Mouse (Mus musculus) heart, embryonic 12.5 days (tissue): ENCODE measurements around the gene Creb1. TPM values are rescaled to one million over a fixed set of nuclear protein-coding genes. Genes with fewer than 3 reads are reported as not detected.
A peak's percentile ranks its signal among the peaks of the same experiment; 100 is the strongest.

Source experiments
- ATAC-seq: fragments of 200-750 bp; cut with Nextera tagmentation; 2 replicates; pipeline ENCODE4 v1.8.0; 2017; ENCODE audit warnings: moderate TSS enrichment, moderate library complexity; ENCODE audit not compliant: insufficient number of reproducible peaks, low FRiP score
- H3K27ac ChIP-seq: fragments of 300-500 bp; sonication (generic); 2 replicates; pipeline ENCODE4 v1.5.1; 2016; ENCODE audit warnings: mild to moderate bottlenecking, moderate library complexity; ENCODE audit not compliant: poor library complexity, severe bottlenecking
- H3K27me3 ChIP-seq: fragments of 300-500 bp; sonication (generic); replicated peaks from 2 replicates; pipeline ENCODE4 v1.6.1; 2016; ENCODE audit warnings: mild to moderate bottlenecking, moderate library complexity
- H3K36me3 ChIP-seq: fragments of 300-500 bp; sonication (generic); 2 replicates; pipeline ENCODE4 v1.6.1; 2016; ENCODE audit warnings: mild to moderate bottlenecking, moderate library complexity
- H3K4me1 ChIP-seq: fragments of 300-500 bp; sonication (generic); replicated peaks from 2 replicates; pipeline ENCODE4 v1.6.1; 2016; ENCODE audit warnings: mild to moderate bottlenecking
- H3K4me2 ChIP-seq: fragments of 300-500 bp; sonication (generic); 2 replicates; pipeline ENCODE4 v1.6.1; 2016; ENCODE audit warnings: mild to moderate bottlenecking, moderate library complexity
- H3K4me3 ChIP-seq: fragments of 300-500 bp; sonication (generic); 2 replicates; pipeline ENCODE4 v1.5.1; 2016; ENCODE audit warnings: mild to moderate bottlenecking
- H3K9ac ChIP-seq: fragments of 300-500 bp; sonication (generic); 2 replicates; pipeline ENCODE4 v1.6.1; 2016; ENCODE audit warnings: mild to moderate bottlenecking, moderate library complexity
- H3K9me3 ChIP-seq: fragments of 300-500 bp; sonication (generic); replicated peaks from 2 replicates; pipeline ENCODE4 v1.6.1; 2016; ENCODE audit warnings: mild to moderate bottlenecking, moderate library complexity
- WGBS: fragments of 180-500 bp; shearing (Covaris S2); methylation state at CpG from one replicate; pipeline ENCODE4 v1.1.7; 2016; 5-methylcytosine and 5-hydroxymethylcytosine counted together
- polyA plus RNA-seq: library from polyadenylated mRNA; unstranded; fragments of >200 nt; fragmentation: Nextera tagmentation; extraction: Ambion mirVana; gene quantifications from 2 replicates; pipeline ENCODE4 v1.2.1, GENCODE M21; 2016

Gene Creb1
- polyA plus RNA-seq = 28.9 and 29.6 TPM in 2 replicates

DNA sequence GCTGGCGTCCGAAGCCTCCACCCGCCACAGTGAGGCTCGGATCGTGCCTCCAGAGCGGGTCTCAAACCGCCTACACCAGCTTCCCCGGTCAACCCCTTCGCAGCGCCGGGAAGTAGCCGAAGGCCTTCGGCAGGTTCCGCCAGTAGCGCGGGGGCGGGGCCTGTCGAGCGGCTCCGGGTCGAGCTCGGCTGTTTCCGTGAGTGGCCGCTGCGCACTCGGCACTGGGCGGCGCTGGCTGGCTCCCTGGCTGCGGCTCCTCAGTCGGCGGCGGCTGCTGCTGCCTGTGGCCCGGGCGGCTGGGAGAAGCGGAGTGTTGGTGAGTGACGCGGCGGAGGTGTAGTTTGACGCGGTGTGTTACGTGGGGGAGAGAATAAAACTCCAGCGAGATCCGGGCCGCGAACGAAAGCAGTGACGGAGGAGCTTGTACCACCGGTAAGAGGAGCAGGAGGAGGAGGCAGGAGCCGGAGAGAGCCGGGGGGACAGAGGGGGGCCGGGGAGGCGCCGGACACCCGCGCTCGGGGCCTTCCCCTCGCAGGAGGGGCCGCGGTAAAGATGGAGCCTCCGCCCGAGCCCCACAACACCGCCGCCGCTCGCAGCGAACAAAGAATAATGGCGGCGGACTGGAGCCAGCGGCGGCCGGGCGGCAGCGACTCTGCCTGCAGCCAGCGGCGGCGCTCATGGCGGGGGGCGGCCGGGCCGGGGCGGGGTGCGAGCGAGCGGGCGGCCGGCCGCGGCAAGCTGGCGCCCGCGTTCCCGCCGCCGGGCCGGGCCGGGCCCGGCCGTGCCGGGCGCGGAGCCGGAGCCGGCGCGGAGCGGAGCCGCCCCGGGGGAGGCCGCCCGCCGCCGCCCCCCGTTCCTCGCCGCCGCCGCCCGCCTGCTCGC, at the start of gene Creb1:
Gene Creb1, plus strand, starts transcription at position 57 of the 882 bp plus-strand sequence.
- H3K4me3 ChIP-seq = peak within 1 kb of the TSS; percentile 87
- peaks cover 20% of the 10 kb centered on the region for H3K4me1 ChIP-seq
- 4% methylated on average over 117 of the region's 119 CpGs for WGBS
- no peaks in the 10 kb centered on the region for H3K27me3 ChIP-seq
- H3K9me3 ChIP-seq = peaks cover 3% of the 10 kb centered on the region; the same call in 1 of the 2 replicates
- H3K4me2 ChIP-seq = peak within 1 kb of the TSS; percentile 92
- 0 out of 2 replicates have a peak, but pooled peaks cover 2% of the 10 kb centered on the region for H3K36me3 ChIP-seq
- peak within 1 kb of the TSS; percentile 96 for H3K9ac ChIP-seq
- ATAC-seq = peak; percentile 98
- peak within 1 kb of the TSS; percentile 100 for H3K27ac ChIP-seq

DNA sequence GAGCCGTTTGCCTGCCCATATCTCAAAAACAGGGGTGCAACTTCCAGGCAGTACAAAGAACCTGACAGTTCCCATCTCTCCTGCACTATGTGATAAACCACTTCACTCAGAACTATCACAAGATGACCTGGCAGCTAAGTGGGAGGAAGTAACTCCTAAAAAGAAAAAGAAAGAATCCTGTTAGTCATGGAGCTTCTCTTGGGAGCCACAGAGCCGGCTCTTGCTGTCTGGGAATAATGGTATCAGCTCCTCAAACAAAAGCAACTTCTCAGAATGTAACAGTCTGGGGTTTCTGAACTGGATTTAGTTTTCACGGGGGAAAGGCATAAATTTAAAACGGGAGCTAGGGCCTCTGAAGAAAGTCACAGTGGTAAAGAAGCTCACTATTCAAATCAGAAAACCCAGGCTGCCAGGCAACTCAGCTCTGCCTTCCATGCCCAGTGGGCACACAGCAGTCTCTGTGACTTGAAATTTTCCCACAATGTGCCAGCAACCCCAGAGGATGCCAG, 43.9 kb upstream of the Creb1 start:
- H3K4me2 ChIP-seq = no peak overlapping the region
- H3K9ac ChIP-seq = no peak overlapping the region
- no peak for ATAC-seq
- no peaks in the 10 kb centered on the region for H3K9me3 ChIP-seq
- H3K27ac ChIP-seq = no peak overlapping the region
- no peaks in the 10 kb centered on the region for H3K27me3 ChIP-seq
- 24% methylated on average over 4 of the region's 4 CpGs for WGBS
- H3K4me3 ChIP-seq = no peak overlapping the region
- H3K4me1 ChIP-seq = peaks cover 5% of the 10 kb centered on the region
- H3K36me3 ChIP-seq = no peaks in the 10 kb centered on the region

DNA sequence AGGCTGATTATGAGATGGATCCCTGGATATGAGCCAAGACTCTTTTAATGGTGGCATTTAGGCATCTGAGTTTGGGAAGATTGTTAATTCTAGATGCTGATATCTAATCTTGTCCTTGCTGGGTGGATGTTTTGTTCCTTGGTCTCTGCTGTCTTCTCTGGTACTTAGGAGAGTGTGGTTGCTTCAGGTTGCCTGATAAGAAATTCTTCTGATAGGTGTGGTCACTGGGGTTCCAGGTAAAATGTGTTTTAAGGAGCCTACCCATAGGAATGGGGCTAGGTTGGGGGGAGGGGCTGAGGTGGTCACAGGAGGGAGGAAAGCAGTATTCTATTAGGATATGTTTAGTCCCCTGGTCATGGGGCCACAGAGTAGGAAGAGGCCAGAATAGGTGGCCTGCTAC, 35.6 kb upstream of the Creb1 start:
- no peaks in the 10 kb centered on the region for H3K9me3 ChIP-seq
- no peak for ATAC-seq
- H3K36me3 ChIP-seq = no peaks in the 10 kb centered on the region
- H3K4me3 ChIP-seq = no peak overlapping the region
- no peaks in the 10 kb centered on the region for H3K4me1 ChIP-seq
- H3K9ac ChIP-seq = no peak overlapping the region
- no peak overlapping the region for H3K27ac ChIP-seq
- no peak overlapping the region for H3K4me2 ChIP-seq
- H3K27me3 ChIP-seq = no peaks in the 10 kb centered on the region

DNA sequence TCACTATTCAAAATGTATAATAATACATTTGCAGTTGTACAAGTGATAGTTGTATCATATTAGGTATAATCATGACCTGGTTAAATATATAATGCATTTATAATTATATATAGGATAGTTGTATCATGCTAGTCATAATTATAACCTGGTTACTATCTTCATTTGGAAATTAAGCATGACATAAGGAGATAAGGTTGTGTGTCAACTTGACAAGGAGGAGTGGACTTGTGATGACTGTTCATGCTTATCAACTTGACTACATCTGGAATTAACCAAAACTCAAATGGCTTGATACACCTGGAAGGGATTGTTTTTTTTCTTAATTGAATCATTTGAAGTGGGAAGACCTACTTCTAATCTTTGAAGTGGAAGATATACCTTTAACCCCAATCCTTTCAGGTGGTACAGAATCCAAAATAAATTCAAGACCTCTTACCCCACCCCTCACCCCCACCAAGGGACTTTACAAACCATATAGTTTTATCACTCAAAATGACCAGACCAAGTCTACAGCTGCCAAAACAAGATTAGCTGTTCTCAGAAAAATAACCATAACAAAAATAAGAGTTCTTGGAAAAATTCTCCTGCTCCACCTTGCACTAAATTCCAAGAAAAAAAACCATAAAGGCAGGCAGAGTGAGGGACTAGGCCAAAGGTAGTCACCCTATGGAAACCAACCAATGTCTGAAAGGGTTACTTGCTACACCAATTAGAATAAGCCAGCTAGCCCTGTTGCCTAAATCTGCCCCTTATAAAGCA, 30.9 kb upstream of the Creb1 start:
- Histone ChIP-seq H3K27ac (no peak overlapping the region), H3K4me3 (no peak overlapping the region), H3K4me1 (no peaks in the 10 kb centered on the region), H3K27me3 (no peaks in the 10 kb centered on the region), H3K36me3 (no peaks in the 10 kb centered on the region), H3K4me2 (no peak overlapping the region), H3K9ac (no peak overlapping the region), H3K9me3 (no peaks in the 10 kb centered on the region)
- no peak for ATAC-seq

DNA sequence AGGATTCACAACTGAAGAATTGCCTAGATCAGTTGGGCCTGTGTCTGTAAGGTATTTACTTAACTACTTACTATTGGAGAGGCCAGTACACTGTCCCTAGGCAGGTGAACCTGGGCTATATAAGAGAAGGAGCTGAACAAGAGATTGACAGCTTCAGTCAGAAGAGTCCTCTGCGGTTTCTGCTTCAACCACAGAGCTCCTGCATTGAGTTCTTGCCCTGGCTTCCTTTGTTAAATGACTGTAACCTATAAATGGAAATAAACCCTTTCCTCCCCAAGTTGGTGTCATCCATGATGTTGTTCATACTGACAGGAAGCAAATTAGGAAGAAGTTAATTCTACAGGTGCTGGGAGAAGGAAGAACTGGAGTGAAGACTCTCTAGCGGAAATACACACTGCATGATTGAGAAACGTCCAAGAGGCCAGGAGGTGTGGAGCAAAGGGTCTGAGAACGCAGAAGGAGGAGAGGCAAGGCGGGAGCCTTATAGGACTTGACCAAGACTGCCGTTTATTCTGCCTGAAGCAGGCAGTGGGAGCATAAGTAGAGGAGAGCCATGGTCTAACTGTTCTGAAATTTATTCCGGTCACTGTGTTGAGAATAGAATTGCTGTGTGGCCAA, 23.9 kb upstream of the Creb1 start:
- Histone ChIP-seq H3K9ac (no peak overlapping the region), H3K4me1 (no peaks in the 10 kb centered on the region), H3K27me3 (no peaks in the 10 kb centered on the region), H3K4me2 (no peak overlapping the region), H3K27ac (no peak overlapping the region), H3K36me3 (no peaks in the 10 kb centered on the region), H3K9me3 (no peaks in the 10 kb centered on the region), H3K4me3 (no peak overlapping the region)
- 79% methylated on average over 7 of the region's 7 CpGs for WGBS
- ATAC-seq = no peak

DNA sequence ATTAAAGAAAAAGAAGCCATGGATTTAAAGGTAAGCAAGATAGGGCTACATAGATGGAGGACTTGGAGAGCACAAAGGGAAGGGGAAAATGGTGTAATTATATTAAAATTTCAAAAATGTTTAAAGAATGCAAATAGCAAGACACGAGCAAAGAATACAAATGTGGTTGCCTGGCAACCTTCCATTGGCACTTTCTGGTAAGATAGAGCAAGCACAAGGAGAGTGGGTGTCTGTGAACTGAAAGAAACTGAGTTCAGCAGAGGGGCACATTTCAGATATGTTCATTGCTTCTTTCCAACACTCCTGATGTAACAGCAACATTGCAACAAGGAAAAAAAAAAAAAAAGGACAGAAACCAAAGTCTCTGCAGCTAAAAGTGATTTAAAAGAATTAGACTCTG, 22.8 kb upstream of the Creb1 start:
- no peak for ATAC-seq
- no peaks in the 10 kb centered on the region for H3K9me3 ChIP-seq
- no peaks in the 10 kb centered on the region for H3K36me3 ChIP-seq
- no peak overlapping the region for H3K4me3 ChIP-seq
- no peak overlapping the region for H3K9ac ChIP-seq
- H3K27ac ChIP-seq = no peak overlapping the region
- no peak overlapping the region for H3K4me2 ChIP-seq
- 48% methylated on average over 1 of the region's 1 CpGs for WGBS
- H3K27me3 ChIP-seq = no peaks in the 10 kb centered on the region
- H3K4me1 ChIP-seq = no peaks in the 10 kb centered on the region

DNA sequence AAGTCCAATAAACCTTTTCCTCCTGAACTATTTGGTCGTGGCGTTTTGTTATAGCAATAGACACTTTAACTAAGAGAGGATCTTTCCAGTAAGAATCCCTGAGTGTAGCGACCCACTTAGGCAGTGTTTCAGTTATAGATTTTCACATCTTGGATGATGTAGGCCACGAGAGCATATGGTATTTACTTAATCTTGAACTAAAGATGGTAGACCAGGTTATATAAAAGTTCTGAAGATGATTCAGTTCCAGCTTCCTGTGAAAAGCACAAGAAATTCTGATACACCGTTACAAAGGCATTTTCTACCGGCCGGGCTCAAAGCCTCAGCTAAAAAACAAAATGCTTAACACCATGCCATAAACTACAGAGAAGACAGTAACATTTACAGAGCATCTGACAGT, 18.3 kb upstream of the Creb1 start:
- Histone ChIP-seq H3K9me3 (no peaks in the 10 kb centered on the region), H3K27ac (no peak overlapping the region), H3K27me3 (no peaks in the 10 kb centered on the region), H3K9ac (no peak overlapping the region), H3K4me1 (peaks cover 6% of the 10 kb centered on the region), H3K4me2 (no peak overlapping the region), H3K4me3 (no peak overlapping the region), H3K36me3 (no peaks in the 10 kb centered on the region)
- ATAC-seq = no peak
- WGBS = 82% methylated on average over 7 of the region's 7 CpGs

DNA sequence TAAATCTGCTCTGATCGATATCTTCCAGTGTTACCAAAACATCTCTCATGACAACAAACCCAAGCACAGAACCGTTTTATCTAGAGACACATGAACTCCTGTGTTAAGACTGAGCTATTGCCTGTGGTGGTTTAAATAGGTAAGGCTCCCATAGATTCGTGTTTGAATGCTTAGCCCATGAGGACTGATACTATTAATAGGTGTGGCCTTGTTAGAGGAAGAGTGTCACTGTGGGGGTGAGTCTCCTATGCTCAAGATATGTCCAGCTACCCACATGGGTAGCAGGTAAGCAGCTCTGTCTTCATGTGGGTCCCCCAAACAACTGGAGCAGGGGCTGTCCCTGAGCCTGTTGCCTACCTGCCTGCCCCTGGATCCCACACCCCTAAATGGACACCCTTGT, 15.9 kb upstream of the Creb1 start:
- Histone ChIP-seq H3K27ac (no peak overlapping the region), H3K36me3 (no peaks in the 10 kb centered on the region)

DNA sequence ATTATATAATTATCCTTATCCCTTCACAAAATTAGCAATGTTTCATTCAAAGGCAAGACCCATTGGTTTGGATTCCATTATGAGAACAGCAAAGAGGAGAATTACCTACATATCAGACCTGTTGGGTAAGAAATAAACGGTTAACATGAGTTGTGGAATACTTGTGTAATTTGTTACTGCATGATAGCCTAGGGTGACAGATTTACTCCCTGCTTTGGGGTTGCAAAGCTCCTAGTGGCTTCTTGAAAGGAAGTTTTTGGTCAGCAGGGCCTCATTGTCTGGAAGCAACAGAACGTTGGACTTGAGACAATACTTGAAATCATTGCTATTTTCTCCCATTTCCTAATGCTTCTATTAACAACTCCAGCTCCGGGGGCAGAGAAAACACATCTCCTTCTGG, 14.0 kb upstream of the Creb1 start:
- no peaks in the 10 kb centered on the region for H3K27me3 ChIP-seq
- H3K4me1 ChIP-seq = peaks cover 32% of the 10 kb centered on the region
- no peak overlapping the region for H3K9ac ChIP-seq
- WGBS = 73% methylated on average over 3 of the region's 3 CpGs
- H3K9me3 ChIP-seq = no peaks in the 10 kb centered on the region
- no peak overlapping the region for H3K4me2 ChIP-seq
- no peaks in the 10 kb centered on the region for H3K36me3 ChIP-seq
- ATAC-seq = no peak
- H3K4me3 ChIP-seq = no peak overlapping the region
- no peak overlapping the region for H3K27ac ChIP-seq

More for the DNA sequence above, 15.9 kb upstream of the Creb1 start:
- Histone ChIP-seq H3K9ac (no peak overlapping the region), H3K4me1 (peaks cover 16% of the 10 kb centered on the region), H3K9me3 (no peaks in the 10 kb centered on the region), H3K4me3 (no peak overlapping the region), H3K27me3 (no peaks in the 10 kb centered on the region), H3K4me2 (no peak overlapping the region)
- WGBS = 52% methylated on average over 3 of the region's 3 CpGs
- ATAC-seq = no peak

DNA sequence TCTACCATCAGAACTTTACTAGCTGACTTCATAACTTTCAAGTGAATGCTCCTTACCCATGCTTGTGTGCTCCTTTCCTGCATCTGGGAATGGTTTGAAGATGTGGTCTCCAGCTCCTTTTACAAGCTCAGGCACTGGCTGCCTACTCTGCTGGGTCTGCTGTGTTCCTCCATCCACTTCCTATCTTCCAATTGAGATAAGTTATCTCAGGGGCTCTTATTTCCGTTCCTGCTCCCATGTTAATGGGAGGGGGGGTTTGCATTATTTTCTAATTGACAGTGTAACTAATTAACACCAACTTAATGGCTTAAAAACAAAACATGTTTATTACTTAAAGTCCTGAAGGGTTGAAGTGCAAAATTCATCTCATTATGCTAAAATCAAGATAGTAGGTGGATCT, 13.1 kb upstream of the Creb1 start:
- Histone ChIP-seq H3K4me3 (no peak overlapping the region), H3K4me1 (peaks cover 32% of the 10 kb centered on the region), H3K4me2 (no peak overlapping the region), H3K36me3 (no peaks in the 10 kb centered on the region), H3K27me3 (no peaks in the 10 kb centered on the region), H3K9ac (no peak overlapping the region), H3K9me3 (no peaks in the 10 kb centered on the region), H3K27ac (no peak overlapping the region)
- 9% methylated on average over 1 of the region's 1 CpGs for WGBS
- no peak for ATAC-seq

DNA sequence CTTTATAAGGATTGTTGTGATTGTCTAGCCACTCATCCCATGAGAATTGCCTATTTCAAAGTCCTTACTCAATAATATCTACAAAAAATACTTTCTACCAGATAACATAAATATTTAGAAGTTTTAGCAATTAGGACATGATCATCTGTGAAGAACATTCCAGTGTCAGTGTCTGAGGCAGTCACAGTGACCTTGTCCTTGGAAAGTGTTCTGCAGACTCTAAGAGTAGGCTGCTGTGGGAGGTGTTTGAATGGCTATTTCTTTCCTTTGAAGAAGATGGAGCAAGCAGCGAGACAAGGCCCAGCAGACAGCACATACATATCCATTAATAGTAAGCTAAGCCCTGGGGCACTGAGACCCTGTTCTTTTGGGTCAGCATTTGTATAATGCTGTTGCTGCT, 12.5 kb upstream of the Creb1 start:
- Histone ChIP-seq H3K4me3 (no peak overlapping the region), H3K4me2 (no peak overlapping the region), H3K36me3 (no peaks in the 10 kb centered on the region), H3K9ac (no peak overlapping the region), H3K27ac (0 out of 2 replicates have a peak overlapping the region, but pooled peaks have one; percentile 21), H3K9me3 (no peaks in the 10 kb centered on the region), H3K27me3 (no peaks in the 10 kb centered on the region), H3K4me1 (peaks cover 32% of the 10 kb centered on the region)
- 33% methylated on average over 1 of the region's 1 CpGs for WGBS
- ATAC-seq = no peak
